Mouse (Mus musculus) liver, embryonic 14.5 days (tissue): ENCODE measurements at regions not wholly inside any gene's neighbourhood (a gene's known extent, or its start where the extent isn't known, plus 50 kb on each side); places are given as distances from the start of the nearest gene placed in this dataset.

Experiments
- ATAC-seq: fragments of 200-750 bp; cut with Nextera tagmentation; 2 replicates; pipeline ENCODE4 v1.8.0; 2017; ENCODE audit warnings: moderate number of reproducible peaks, mild to moderate bottlenecking, moderate library complexity; ENCODE audit not compliant: insufficient read depth
- DNase-seq, 3 experiments: peaks; one replicate each; pipeline ENCODE4 v3.0.0-alpha.2; 2012 to 2013; ENCODE audit warnings: low read depth in 3 of 3, low spot score in 3 of 3
- H3K27ac ChIP-seq: fragments of 300-500 bp; sonication (generic); 2 replicates; pipeline ENCODE4 v1.5.1; 2014; ENCODE audit warnings: moderate library complexity, mild to moderate bottlenecking, control low read depth, inconsistent platforms
- H3K27me3 ChIP-seq: fragments of 300-500 bp; sonication (generic); 2 replicates; pipeline ENCODE4 v1.6.1; 2014; ENCODE audit warnings: mild to moderate bottlenecking, low read length, moderate library complexity; ENCODE audit not compliant: control insufficient read depth, insufficient read depth
- H3K36me3 ChIP-seq: fragments of 300-500 bp; sonication (generic); replicated peaks from 2 replicates; pipeline ENCODE4 v1.6.1; 2014; ENCODE audit warnings: low read depth; ENCODE audit not compliant: control insufficient read depth, insufficient read depth
- H3K4me1 ChIP-seq, 2 experiments: fragments of 200-500 bp in 1 of 2; fragments of 300-500 bp in 1 of 2; sonication (generic) in 1 of 2; replicated peaks; 2 replicates each; pipeline ENCODE4 v1.6.1; 2012 to 2014; ENCODE audit warnings: antibody characterized with exemption in 1 of 2, inconsistent platforms in 1 of 2, low read length in 1 of 2; ENCODE audit not compliant: control insufficient read depth in 2 of 2, insufficient read depth in 2 of 2
- H3K4me2 ChIP-seq: fragments of 300-500 bp; sonication (generic); 2 replicates; pipeline ENCODE4 v1.6.1; 2014; ENCODE audit warnings: low read depth, mild to moderate bottlenecking, control low read depth, moderate library complexity
- H3K4me3 ChIP-seq, 2 experiments: fragments of 200-500 bp in 1 of 2; fragments of 300-500 bp in 1 of 2; sonication (generic) in 1 of 2; 2 replicates each; pipeline ENCODE4 v1.5.1; 2012 to 2014; ENCODE audit warnings: low read depth in 2 of 2, low read length in 2 of 2, mild to moderate bottlenecking in 2 of 2, control low read depth in 1 of 2, inconsistent platforms in 1 of 2, moderate library complexity in 1 of 2; ENCODE audit not compliant: insufficient read depth in 1 of 2
- H3K9ac ChIP-seq: fragments of 300-500 bp; sonication (generic); replicated peaks from 2 replicates; pipeline ENCODE4 v1.6.1; 2014; ENCODE audit warnings: mild to moderate bottlenecking, control low read depth, moderate library complexity
- H3K9me3 ChIP-seq: fragments of 300-500 bp; sonication (generic); 2 replicates; pipeline ENCODE4 v1.6.1; 2016; ENCODE audit warnings: low read length, mixed read lengths; ENCODE audit not compliant: control insufficient read depth
- CTCF ChIP-seq: IDR thresholded peaks from 2 replicates; pipeline ENCODE4 v1.5.1; 2016; ENCODE audit warnings: antibody characterized with exemption, low read depth, control low read depth
- EP300 ChIP-seq: IDR thresholded peaks from 2 replicates; pipeline ENCODE4 v1.6.1; 2016; ENCODE audit warnings: antibody characterized with exemption, low read depth
- WGBS: fragments of 180-500 bp; shearing (Covaris S2); extraction: QIAGEN DNeasy Blood & Tissue Kit; methylation state at CpG from one replicate; pipeline ENCODE4 v1.1.7; 2014; ENCODE audit not compliant: insufficient replicate concordance; 5-methylcytosine and 5-hydroxymethylcytosine counted together

- Histone ChIP-seq H3K4me3 (no peak overlapping the region), H3K27ac (no peak overlapping the region), H3K9me3 (no peaks in the 10 kb centered on the region), H3K4me1 (no peaks in the 10 kb centered on the region), H3K36me3 (no peaks in the 10 kb centered on the region), H3K4me2 (no peak overlapping the region), H3K9ac (no peak overlapping the region), H3K27me3 (no peaks in the 10 kb centered on the region)
- 72% methylated on average over 2 of the region's 2 CpGs for WGBS
- no peak for DNase-seq
- TF ChIP-seq EP300 = no peak
- TF ChIP-seq CTCF = no peak
- no peak for ATAC-seq
Measured at GRCm38 (mm10) chr3:6683679-6684078, 63.4 kb upstream of the 1700008P02Rik start.

DNA sequence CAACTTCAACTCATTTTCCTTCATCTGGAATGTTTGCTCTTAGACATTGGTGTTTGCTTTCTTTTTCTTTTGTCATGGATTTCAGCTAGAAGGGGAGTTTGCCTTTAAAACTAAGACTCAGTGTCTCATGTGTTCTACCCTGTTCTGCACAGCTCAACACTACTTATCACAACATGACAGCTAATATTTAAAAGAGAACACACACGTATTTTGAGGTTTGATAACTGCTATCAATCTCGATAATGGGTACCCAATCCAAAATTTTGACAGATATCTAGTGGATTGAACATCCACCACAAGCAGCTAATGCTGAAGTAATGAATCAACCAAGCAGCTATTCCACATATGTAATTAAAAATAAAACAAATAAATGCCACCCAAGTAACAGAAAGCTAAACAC is 61.2 kb upstream of the 1700008P02Rik start:
- Histone ChIP-seq H3K4me1 (no peaks in the 10 kb centered on the region), H3K4me2 (no peak overlapping the region), H3K9me3 (no peaks in the 10 kb centered on the region), H3K27ac (no peak overlapping the region), H3K4me3 (no peak overlapping the region), H3K9ac (no peak overlapping the region), H3K27me3 (no peaks in the 10 kb centered on the region), H3K36me3 (no peaks in the 10 kb centered on the region)
- DNase-seq (no peak), ATAC-seq (no peak)
- TF ChIP-seq EP300 = no peak
- no peak for TF ChIP-seq CTCF
- WGBS = 19% methylated on average over 2 of the region's 2 CpGs

DNA sequence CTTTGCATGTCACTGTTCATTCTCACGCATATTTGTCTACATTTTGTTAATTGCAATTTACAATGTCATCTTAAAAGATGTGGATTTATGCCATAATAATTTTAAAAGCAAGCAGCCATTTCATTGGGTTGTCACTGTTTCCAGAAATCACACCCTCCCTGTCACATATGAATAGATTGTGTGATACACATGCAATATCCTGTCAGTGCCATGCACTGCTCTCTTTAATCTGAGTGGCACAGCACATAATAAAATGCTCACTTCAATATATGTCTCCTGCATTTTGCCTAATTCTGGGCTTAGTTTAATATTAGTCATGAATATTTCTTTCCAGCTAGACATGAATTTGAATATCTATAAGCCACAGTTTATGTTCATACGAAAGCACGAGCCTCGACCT is 56.1 kb upstream of the 1700008P02Rik start:
- H3K4me3 ChIP-seq = no peak overlapping the region
- no peak overlapping the region for H3K9ac ChIP-seq
- DNase-seq (no peak), ATAC-seq (no peak)
- H3K36me3 ChIP-seq = no peaks in the 10 kb centered on the region
- H3K27ac ChIP-seq = no peak overlapping the region
- no peaks in the 10 kb centered on the region for H3K27me3 ChIP-seq
- H3K4me2 ChIP-seq = no peak overlapping the region
- TF ChIP-seq CTCF = no peak
- TF ChIP-seq EP300 = no peak
- H3K9me3 ChIP-seq = no peaks in the 10 kb centered on the region
- no peaks in the 10 kb centered on the region for H3K4me1 ChIP-seq
- 64% methylated on average over 4 of the region's 4 CpGs for WGBS

DNA sequence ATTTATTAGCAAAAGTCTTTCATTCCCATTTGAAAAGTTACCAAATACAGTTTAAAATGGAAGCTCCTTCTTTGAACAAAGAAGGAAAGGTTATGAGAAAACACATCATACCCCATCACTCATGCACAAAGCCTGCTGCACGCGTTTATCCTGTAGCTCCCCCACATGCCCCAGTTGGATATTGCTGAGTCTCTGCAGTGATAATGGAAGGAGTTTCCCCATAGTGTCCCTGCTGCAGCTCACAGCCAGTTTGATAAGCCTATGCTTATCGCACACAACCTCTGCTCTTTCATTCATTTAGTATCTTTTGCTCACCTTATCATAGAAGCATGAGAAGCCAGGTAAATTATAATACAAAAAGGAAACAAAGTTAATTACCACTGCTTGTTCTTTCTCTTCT is 55.1 kb upstream of the 1700008P02Rik start:
- Histone ChIP-seq H3K36me3 (no peaks in the 10 kb centered on the region), H3K4me3 (no peak overlapping the region), H3K4me2 (no peak overlapping the region), H3K27ac (no peak overlapping the region), H3K27me3 (no peaks in the 10 kb centered on the region), H3K4me1 (no peaks in the 10 kb centered on the region), H3K9me3 (no peaks in the 10 kb centered on the region), H3K9ac (no peak overlapping the region)
- TF ChIP-seq EP300 (no peak), CTCF (no peak)
- WGBS = 39% methylated on average over 3 of the region's 3 CpGs
- ATAC-seq (no peak), DNase-seq (no peak)
